Mouse (Mus musculus): ENCODE data around the gene Srsf6. TPM values are rescaled to one million over a fixed set of nuclear protein-coding genes. Genes with fewer than 3 reads are reported as not detected.

Gene Srsf6
- total RNA-seq, 2 experiments from 2014 or later = 99.3 to 109 TPM

GRCm38 (mm10) chr2:162969101-162969500, 37.8 kb downstream of the Srsf6 start:
- intact Hi-C loops (cut with DNase I) = no loop called here
- DNase-seq (ENCODE audit: extremely low spot score in 1 of 2, low spot score in 2 of 2) = no peak
- TF ChIP-seq CTCF (IDR thresholded peaks at IDR 0.05) = no peak

GRCm38 (mm10) chr2:162970896-162971295, 39.6 kb downstream of the Srsf6 start:
- intact Hi-C loops (cut with DNase I) = no loop called here
- DNase-seq (ENCODE audit: extremely low spot score in 1 of 2, low spot score in 2 of 2) = no peak
- no peak overlapping the region for H3K27ac ChIP-seq
- TF ChIP-seq CTCF (IDR thresholded peaks at IDR 0.05) = no peak
- H3K4me3 ChIP-seq = no peak overlapping the region

More at GRCm38 (mm10) chr2:162969101-162969500, 37.8 kb downstream of the Srsf6 start:
- Histone ChIP-seq H3K27ac (no peak overlapping the region), H3K4me3 (no peak overlapping the region)

GRCm38 (mm10) chr2:162972752-162973151, 41.4 kb downstream of the Srsf6 start:
- no peak overlapping the region for H3K27ac ChIP-seq
- DNase-seq (ENCODE audit: extremely low spot score in 1 of 2, low spot score in 2 of 2) = no peak
- intact Hi-C loops (cut with DNase I) = no loop called here
- no peak overlapping the region for H3K4me3 ChIP-seq
- TF ChIP-seq CTCF (IDR thresholded peaks at IDR 0.05) = no peak

GRCm38 (mm10) chr2:162973206-162973605, 41.9 kb downstream of the Srsf6 start:
- intact Hi-C loops (cut with DNase I) = no loop called here
- no peak for DNase-seq (ENCODE audit: extremely low spot score in 1 of 2, low spot score in 2 of 2)
- no peak for TF ChIP-seq CTCF (IDR thresholded peaks at IDR 0.05)
- no peak overlapping the region for H3K27ac ChIP-seq
- H3K4me3 ChIP-seq = no peak overlapping the region

- no peak for TF ChIP-seq CTCF (IDR thresholded peaks at IDR 0.05)
- Histone ChIP-seq H3K27ac (no peak overlapping the region), H3K4me3 (no peak overlapping the region)
- intact Hi-C loops (cut with DNase I) = no loop called here
- no peak for DNase-seq (ENCODE audit: extremely low spot score in 1 of 2, low spot score in 2 of 2)
Measured at GRCm38 (mm10) chr2:162973637-162974036, 42.3 kb downstream of the Srsf6 start.

GRCm38 (mm10) chr2:162975157-162975775, 43.9 kb downstream of the Srsf6 start:
- no peak for DNase-seq (ENCODE audit: extremely low spot score in 1 of 2, low spot score in 2 of 2)
- H3K4me3 ChIP-seq = no peak overlapping the region
- intact Hi-C loops (cut with DNase I) = no loop called here

GRCm38 (mm10) chr2:162976001-162976400, 44.7 kb downstream of the Srsf6 start:
- no peak for TF ChIP-seq CTCF (IDR thresholded peaks at IDR 0.05)
- Histone ChIP-seq H3K27ac (no peak overlapping the region), H3K4me3 (no peak overlapping the region)
- intact Hi-C loops (cut with DNase I) = no loop called here
- DNase-seq (ENCODE audit: extremely low spot score in 1 of 2, low spot score in 2 of 2) = no peak

More at GRCm38 (mm10) chr2:162975157-162975775, 43.9 kb downstream of the Srsf6 start:
- no peak overlapping the region for H3K27ac ChIP-seq
- TF ChIP-seq CTCF (IDR thresholded peaks at IDR 0.05) = no peak

GRCm38 (mm10) chr2:162984381-162984780, 53.1 kb downstream of the Srsf6 start:
- intact Hi-C loops (cut with DNase I) = no loop called here
- DNase-seq (ENCODE audit: extremely low spot score in 1 of 2, low spot score in 2 of 2) = no peak
- no peak overlapping the region for H3K4me3 ChIP-seq
- no peak overlapping the region for H3K27ac ChIP-seq
- TF ChIP-seq CTCF (IDR thresholded peaks at IDR 0.05) = no peak

- Histone ChIP-seq H3K27ac (no peak overlapping the region), H3K4me3 (no peak overlapping the region)
- TF ChIP-seq CTCF (IDR thresholded peaks at IDR 0.05) = no peak
- DNase-seq (ENCODE audit: extremely low spot score in 1 of 2, low spot score in 2 of 2) = no peak
- intact Hi-C loops (cut with DNase I) = no loop called here
Measured at GRCm38 (mm10) chr2:162985923-162986322, 54.6 kb downstream of the Srsf6 start.

Other genes with a start within 250 kb of the Srsf6 start
- 10 to 100 TPM; 19.3 to 22.2 TPM for gene L3mbtl1, start 11.9 kb downstream of the Srsf6 start, total RNA-seq (2021)
- gene Sgk2, start 55.8 kb downstream of the Srsf6 start, total RNA-seq (2021) = under 1 TPM; 0.26 to 0.66 TPM
- 10 to 100 TPM; 32.9 to 35.2 TPM for gene Ift52, start 85.8 kb downstream of the Srsf6 start, total RNA-seq (2021)
- 1 to 10 TPM; 1.2 to 2.0 TPM for gene Mybl2, start 123.2 kb downstream of the Srsf6 start, total RNA-seq (2021)
- not detected for gene Gtsf1l, start 156.3 kb downstream of the Srsf6 start, total RNA-seq (2021)

Measured in left cerebral cortex, adult 2 months (tissue).